Mouse (Mus musculus) spleen, postnatal 36 days (tissue): Measurements from ENCODE around the gene Duxbl2.
"Not testable (repeated sequence)": the region's sequence is repeated elsewhere in the genome, so short reads cannot be mapped to it uniquely, and the experiment has no call there.

Source experiments
- DNase-seq, 2 experiments: peaks; one replicate each; pipeline ENCODE4 v3.0.0; 2022; ENCODE audit warnings: low spot score in 2 of 2, mixed read lengths in 1 of 2

The Duxbl2 gene

DNA sequence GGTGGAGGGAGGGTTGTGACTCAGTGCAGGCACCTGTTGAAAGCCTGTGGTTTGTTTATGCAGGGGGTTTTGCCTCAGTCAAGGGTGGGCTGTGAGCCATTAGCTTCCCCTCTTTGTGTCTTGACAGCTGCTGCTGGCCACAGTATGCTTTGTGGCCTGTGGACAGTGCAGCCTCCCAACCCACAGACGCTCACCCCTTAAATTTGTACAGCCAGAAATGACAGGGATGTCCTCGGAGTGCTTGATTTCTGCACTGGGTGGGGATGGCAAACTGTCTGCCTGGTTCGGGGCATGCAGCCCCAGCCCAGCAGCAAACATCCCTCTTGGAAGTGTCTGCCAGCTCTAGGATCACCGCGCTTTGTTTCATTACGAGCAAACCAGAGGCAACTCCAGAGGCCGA, at the start of gene Duxbl2:
Gene Duxbl2, plus strand, starts transcription at position 200 of the 400 bp plus-strand sequence.
- DNase-seq, result not testable (repeated sequence)

DNA sequence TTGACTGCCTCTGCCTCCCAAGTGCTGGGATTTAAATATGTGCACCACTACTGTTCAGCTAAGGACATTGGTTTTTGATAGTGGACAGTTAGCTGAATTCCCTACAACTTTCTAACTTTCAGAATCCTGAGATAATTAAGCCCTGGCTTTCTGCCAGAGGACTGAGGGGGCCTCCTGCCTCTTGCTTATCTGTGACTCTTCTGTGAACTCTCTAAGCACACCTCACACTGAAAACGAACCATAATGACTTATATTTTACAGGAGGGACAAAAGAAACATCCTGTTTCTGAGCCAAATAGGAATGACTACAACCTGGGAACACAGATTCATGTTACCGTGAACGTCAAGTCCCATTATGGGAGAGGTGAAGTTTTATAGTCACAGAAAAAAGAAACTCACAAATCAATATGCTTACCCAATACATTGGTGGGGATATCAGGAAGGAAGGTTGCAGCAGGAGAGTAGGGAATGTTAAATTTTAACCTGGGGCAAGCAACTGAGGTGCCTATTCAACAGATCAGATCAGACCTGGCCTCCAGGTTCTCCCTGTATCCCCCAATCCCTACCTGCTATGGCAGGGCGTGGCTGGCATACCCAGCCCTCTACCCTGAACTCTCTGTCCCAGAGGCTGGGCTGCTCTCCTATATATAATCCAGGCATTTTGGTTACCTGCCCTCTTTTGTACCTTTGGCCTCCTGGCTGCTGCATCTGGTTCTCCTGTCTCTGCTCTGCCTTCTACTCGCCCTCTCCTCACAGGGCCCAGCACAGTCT, 41.3 kb upstream of the Duxbl2 start:
- not testable (repeated sequence) for DNase-seq

DNA sequence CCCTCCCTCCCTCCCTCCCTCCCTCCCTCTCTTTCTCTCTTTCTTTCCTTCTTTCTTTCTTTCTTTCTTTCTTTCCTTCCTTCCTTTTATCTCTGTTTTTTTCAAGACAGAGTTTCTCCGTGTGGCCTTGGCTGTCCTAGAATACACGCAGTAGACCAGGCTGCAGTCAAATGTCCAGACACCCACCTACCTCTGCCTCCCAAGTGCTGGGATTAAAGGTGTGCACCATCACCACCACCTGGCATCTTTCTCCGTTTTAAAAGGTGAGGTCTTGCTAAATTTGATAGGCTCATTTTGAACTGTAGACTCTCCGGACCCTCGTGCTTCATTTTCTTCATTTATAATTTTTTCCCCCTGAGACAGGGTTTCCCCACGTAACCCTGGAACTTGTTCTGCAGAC, 36.9 kb upstream of the Duxbl2 start, which contains the start of gene Cphx2:
Gene Cphx2, plus strand, starts transcription at position 301 of the 400 bp plus-strand sequence.
- not testable (repeated sequence) for DNase-seq

DNA sequence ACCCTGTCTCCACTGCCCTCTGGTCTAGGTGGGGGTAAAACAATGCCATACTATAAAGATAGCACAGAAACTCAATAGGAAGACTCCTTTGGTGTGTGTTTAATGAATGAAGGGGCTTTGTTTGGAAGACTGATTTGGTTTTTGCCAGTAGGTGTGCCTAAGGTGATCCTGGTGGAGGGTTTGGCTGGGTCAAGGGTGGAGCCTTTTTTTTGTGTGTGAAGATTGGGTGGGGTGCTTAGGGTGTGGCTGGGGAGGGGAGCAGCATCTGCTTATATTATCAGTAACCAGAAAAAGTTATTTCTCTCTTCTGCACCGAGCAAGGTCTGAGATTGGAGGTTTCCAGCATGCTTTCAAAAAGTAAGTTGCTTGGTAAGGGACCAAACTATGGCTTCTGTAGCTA, 36.2 kb upstream of the Duxbl2 start, which contains the start of gene Cphx3:
Gene Cphx3, plus strand, starts transcription at position 301 of the 400 bp plus-strand sequence.
- not testable (repeated sequence) for DNase-seq

DNA sequence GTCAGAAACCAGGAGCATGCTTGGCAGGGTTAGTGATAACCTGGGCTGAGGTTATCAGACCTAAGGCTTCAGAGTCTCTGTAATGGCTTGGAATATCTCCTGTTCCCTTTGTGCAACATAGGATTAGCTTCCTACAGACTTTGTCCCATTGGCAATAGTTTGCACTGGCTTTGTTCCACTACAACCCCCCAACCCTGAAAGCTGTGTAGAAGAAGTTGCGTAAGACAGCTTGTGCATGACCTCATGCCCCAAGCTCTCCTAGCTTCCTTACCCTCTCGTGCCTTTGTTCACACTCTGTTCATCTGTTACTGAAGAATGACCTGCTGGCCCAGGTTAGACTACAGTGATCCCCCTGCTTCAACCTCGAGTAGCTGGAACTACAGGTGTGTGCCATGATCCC, 20.5 kb upstream of the Duxbl2 start:
- not testable (repeated sequence) for DNase-seq

DNA sequence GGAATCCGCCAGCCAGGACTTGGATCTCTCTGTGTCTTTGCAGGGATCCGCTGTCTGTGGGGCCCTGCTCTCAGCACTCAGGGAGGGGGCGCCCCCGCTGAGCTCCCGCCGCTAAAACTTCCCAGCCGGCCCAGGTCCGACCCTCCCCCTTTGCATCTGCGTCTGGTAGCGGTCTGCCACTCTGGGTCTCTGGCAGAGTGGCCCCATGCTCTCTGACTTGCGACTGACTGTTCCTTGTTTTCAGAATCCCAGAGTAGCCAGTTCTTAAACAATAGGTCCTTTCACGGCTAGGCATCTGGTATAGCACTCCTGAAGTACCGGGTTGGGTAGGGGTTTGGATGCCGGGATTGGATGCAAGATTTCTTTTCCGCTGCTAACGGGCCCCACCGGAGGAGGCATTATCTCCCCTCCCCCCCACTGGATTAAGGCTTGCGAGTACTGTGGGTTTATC, 426 bp downstream of the Duxbl2 start:
- DNase-seq, result not testable (repeated sequence)

DNA sequence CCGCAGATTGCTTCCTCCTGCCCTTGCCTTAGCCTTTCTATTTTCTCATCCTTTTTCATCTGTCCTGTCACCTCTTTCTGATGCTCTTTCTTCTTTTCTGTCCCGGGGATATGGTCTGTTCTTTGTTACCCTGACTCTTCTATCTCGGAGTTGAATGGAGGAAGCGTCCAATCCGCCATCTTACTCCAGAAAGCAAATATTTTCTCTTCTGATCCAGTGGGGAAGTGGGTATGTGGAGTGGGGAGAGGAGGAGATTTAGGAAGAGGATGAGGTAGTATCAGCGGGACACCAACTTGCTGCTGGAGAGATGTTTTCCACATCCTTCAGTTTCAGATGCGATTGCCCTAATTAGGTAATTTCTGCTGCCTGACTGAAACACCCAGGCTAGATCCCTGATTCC, 946 bp downstream of the Duxbl2 start:
- DNase-seq, result not testable (repeated sequence)

DNA sequence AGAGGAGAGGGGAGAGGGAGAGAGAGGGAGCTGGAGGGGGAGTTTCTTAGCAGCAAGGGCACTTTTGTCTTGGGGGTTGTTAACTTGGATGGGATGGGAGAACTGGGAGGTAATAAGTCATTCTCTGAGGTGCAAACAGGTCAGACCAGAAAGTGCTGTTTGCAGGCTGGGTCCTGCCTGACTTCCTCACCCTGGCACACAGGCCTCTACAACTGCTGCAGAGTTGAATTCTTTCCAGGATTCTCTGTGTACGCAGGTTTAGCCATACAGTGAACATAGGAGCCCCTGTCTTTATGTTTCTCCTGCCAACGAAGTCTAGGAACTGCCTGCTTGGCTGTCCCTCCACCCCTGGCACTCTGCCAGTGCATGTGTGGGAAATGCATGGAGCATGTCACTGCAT, 28.9 kb downstream of the Duxbl2 start:
- not testable (repeated sequence) for DNase-seq

DNA sequence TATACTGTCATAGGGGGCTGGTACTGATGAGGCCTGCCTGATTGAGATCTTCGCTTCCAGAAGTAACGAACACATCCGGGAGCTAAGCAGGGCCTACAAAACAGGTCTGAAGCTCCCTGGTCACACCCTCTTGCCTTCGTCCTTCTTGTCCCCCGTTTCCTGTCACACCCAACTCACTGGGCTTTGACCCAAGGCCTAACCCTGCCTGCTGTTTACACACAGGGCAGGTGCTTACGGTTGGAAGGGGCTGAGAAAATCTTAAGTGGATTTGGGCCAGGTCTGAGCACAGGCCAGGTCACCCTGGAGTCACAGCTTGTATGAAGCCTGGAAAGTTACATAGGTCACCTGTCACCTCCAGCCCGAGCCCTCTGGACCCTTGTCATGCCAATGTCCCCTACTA, 37.9 kb downstream of the Duxbl2 start:
- DNase-seq, result not testable (repeated sequence)

DNA sequence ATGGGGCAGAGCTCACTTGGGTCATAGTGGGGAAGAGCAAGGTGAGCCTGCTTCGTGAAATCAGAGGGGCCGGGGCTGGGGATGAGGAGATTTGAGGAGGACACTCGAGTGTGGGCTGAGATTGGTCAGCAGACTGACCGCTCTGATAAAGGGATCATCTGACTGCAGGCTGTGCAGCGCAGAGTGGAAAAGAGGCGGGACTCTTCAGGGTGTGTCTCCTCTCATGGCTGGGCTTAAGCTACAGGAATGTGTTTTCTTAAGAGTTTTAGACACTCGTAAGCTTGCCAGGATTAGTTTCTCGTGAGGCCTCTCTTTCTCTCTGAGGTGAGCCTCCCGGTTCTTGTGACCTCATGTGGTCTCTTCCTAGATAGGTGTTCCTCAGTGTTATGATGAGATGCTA, 43.0 kb downstream of the Duxbl2 start:
- not testable (repeated sequence) for DNase-seq

DNA sequence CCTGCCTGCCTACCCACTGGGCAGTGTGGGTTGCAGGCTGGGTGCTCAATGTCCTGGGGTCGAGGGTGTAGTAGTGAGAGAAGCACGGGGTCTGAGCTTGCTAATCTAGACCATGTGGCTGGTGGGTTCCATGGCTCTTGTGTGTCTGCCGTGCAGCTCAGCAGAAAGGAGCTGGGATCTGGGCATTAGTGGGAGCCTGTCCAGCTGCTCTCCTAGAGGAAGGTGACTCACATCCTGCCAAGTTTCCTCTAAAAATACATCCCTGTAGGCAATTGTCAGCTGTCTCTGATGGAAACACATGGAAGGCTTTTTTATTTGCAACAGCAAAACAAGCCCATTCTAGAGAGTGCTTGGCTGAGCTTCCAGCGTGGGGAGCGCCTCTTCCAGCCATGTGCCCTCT, 44.3 kb downstream of the Duxbl2 start:
- DNase-seq, result not testable (repeated sequence)

DNA sequence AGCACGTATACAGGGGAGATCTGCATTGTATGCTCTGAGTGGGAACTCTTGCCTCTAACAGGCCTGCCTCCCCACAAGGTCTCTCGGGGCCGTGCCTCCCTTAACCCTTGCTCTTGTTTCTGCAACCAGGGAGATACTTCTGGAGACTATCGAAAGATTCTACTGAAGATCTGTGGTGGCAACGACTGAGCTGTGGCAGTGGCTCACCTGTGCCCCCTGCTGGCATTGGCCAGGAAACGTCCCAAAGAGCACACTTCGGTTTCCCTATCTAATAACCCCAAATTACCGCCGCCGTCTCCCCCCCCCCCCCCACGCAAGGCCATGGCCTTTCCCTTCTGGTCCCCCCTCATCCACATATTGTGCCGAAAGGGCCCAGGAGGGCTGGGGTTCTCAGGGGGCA, 47.1 kb downstream of the Duxbl2 start:
- DNase-seq, result not testable (repeated sequence)

DNA sequence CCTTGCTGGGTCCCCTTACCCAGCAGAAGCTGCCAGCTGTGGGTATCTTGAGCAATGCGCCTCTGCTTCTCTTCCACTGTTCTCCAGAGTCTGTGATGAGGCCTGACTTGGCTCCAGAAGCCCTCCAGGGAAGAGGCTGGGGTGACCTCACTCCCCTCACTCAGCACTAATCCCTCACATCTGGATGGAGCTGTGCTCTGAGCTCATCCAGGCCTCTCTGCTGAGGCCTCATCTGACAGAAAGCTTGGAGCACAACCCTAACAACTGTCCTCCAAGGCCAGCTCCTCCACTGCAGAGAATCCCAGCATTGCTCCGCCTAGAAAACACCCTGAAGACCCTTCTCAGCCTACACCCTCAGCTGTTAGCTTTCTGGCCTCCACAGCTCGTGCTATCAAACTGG, 55.8 kb downstream of the Duxbl2 start:
- DNase-seq, result not testable (repeated sequence)

DNA sequence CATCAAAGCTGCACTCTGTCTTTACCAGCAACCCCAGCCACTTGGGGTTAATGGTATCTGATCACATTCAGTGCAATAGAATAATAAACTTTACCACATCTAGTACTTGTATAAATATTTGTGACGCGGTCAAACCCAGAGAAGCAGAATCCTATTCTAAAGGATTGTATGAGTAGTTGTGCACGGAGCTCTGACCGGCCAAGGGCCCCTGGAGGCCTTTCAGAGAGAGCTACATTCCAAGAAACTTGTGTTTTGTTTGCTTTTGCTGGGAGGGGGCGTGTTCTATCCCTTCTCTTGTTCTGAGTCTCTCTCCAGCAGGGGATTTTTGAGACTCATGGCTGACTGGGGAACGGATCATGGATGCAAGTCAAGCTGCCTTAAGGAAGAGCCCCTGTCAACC, 56.9 kb downstream of the Duxbl2 start:
- not testable (repeated sequence) for DNase-seq
